Mouse (Mus musculus) gastrocnemius, postnatal 25 days (tissue): Measurements from ENCODE around the gene Ociad1. TPM values are rescaled to one million over a fixed set of nuclear protein-coding genes. Genes with fewer than 3 reads are reported as not detected.

Experiments
- DNase-seq: peaks from one replicate; pipeline ENCODE4 v3.0.0; 2022
- total RNA-seq, 2 experiments: library from RNA; stranded (reverse); gene quantifications; 1 replicate in 1 of 2; 2 replicates in 1 of 2; pipeline ENCODE4 v1.2.3; 2021

Ociad1 gene
- total RNA-seq, 2 experiments from 2014 or later: 137 TPM

GRCm38 (mm10) chr5:73338832-73339163, 46.2 kb downstream of the Ociad1 start:
- DNase-seq: no peak

DNA sequence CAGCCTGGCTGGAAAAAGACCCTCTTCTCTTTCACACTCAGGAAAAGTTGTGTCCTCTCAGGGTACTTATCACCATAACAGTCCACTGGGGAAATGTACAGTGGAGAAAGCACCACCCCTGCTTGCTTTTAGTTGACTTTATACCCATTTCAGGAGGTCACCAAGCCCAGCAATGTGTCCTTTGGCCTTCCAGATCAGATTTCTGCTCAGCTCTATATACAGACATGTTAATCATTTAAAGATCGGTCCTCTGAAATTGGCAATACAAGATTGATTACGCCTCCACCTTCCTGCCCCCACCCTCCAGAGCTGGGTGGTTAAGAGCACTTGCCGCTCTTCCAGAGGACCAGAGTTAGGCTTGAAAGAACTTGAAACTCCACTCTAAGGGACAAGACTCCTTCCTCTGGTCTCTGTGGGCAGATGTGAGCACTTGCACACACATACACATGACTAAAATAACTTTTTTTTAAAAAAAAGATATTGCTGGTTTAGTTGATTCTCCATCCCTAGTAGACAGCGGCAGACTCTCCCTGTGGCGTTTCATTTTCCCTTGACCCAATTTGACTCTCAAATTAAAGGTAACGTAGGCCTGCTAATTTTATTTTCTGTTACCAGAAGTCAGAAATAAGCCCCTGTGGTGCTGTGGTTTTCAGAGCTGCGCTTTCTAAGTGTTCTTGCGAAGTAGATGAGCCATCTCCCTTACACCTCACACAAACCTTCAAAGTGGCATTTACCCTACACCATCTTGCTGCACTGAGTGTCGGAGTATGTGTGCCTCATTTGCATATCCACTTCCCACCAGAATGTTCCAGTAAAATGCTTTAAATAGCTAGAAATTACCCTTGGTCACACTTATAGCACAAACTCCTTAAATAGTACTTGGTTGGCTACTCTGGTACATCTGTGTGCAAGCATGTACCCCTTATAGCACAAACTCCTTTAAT, 47.5 kb downstream of the Ociad1 start:
- no peak for DNase-seq

GRCm38 (mm10) chr5:73340723-73341235, 48.2 kb downstream of the Ociad1 start, which contains the start of gene Ociad2:
Ociad2 (minus strand) TSS chr5:73341028.
- no peak for DNase-seq

GRCm38 (mm10) chr5:73342701-73343355, 50.2 kb downstream of the Ociad1 start:
- no peak for DNase-seq

GRCm38 (mm10) chr5:73344310-73344709, 51.7 kb downstream of the Ociad1 start:
- no peak for DNase-seq

DNA sequence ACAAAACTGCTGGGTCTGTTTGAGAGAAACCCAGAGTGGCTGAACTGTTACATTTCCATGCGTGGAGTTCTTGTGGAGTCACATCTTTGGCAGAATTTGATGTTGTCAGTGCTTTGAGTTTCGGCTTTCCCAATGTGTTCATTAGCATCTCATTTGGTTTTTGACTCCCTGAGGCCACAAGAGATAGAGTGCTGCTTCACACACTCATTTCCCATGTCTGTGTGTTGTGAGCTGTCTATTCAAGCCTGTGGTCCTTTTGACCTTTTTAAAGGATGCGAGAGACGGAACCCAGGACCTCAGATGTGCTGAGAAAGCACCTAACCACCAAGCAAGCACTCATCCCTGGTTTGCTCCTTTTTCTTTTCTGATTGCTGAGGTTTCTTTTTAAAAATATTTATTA, 52.7 kb downstream of the Ociad1 start:
- DNase-seq: no peak

DNA sequence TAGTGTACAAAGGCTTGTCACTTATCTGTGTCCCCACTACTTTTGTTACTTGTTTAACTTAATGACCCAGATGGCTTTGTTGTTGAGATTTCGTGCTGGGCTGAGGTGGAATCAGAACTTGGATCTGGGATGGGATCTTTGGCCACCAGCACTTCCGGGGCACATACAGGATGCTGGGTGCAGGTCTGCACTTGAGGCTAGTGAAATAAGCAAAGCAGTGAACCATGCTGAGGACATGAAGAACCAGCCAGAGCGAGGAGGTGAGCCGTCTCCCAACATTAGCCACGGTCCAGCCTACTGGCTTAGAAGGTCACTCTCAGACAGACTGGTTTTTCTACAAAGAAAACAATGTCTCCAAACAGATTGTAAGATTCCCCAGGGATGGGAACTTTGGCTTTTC, 56.9 kb downstream of the Ociad1 start:
- DNase-seq: no peak

DNA sequence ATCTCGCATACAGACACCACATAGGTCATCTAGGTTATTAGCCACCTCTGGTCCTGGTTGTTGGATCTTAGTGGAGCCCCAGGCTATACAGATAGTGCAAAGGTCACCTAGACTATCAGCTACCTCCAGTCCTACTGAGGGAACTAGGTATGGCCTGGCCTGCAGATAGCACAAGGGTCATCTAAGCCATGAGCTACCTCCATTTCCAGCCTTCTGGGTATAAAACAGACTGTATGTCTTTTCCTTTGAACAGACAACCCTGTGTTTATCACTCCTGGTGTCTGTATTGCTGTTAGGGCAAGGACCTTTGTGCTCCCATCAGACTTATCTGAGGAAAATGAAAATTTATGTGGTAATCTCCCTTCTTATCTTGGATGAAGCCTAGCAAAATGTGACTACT, 59.2 kb downstream of the Ociad1 start:
- no peak for DNase-seq

GRCm38 (mm10) chr5:73353519-73353918, 60.9 kb downstream of the Ociad1 start:
- DNase-seq: no peak

DNA sequence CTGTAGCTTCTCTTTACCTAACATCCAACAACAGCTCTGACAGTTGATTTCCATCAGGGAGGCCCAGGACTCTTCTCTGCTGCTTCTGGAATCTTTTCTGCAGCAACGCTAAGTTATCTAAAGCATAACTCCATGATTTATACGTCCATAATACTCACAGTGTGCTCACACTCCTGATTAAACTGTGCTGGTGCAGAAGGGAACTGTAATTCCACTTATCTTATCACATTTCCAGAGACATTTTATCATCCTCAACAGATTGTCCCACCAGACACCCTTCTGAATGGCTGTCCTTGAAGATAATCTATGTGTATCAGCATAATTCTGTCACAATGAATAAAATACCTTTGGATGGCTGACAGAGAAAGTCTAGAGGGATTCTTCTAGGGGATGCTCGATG, 61.4 kb downstream of the Ociad1 start:
- no peak for DNase-seq

- DNase-seq: no peak
Measured at GRCm38 (mm10) chr5:73355393-73355792, 62.8 kb downstream of the Ociad1 start.

DNA sequence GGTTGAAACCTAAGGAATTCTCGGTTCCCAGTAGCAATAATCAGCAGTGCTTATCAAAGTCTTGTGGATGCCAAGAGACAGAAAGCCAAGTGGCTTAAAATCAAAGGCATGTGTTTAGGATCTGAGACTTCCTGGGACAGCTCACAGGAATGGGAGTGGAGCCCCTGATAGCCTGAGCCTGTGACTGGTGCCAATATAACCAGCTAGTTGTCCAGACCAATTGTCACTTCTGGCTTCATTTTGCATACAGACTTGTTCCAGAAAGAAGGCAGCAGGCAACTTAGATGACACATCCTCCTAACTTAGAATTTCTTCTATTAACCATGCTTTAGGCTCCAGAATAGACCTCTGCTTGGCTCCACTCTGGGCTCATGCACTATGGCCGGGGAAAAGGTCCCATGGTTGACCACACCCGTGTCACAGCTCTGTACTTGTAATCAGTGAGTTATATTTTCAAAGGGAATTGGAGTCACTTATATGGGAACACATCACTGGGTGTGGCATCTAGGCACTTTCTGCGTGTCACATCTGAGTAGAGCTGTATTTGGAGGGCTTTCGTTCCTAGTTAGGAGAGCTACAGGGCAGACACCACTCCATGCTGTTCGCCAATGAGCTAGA, 66.7 kb downstream of the Ociad1 start:
- no peak for DNase-seq

GRCm38 (mm10) chr5:73359752-73360141, 67.2 kb downstream of the Ociad1 start:
- no peak for DNase-seq

DNA sequence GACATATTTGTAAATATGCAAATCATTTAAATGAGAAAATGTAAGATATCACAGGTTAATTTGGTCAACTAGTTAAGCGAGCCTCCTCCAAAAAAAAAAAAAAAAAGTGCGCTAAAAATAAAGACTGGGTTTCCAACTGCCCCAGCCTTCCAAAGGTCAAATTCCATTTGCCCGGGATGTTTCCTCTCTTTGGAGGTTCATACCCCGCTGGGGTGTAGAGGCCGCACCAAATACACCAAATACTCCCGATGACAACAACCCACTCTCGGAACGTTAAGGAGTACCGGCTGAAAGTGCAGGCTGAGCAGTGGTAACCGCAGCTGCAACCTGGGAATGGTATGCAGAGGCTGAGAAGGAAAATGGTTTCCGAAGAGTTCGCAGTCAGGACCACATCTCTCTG, 67.7 kb downstream of the Ociad1 start:
- DNase-seq: no peak

GRCm38 (mm10) chr5:73362338-73362737, 69.8 kb downstream of the Ociad1 start:
- DNase-seq: no peak

DNA sequence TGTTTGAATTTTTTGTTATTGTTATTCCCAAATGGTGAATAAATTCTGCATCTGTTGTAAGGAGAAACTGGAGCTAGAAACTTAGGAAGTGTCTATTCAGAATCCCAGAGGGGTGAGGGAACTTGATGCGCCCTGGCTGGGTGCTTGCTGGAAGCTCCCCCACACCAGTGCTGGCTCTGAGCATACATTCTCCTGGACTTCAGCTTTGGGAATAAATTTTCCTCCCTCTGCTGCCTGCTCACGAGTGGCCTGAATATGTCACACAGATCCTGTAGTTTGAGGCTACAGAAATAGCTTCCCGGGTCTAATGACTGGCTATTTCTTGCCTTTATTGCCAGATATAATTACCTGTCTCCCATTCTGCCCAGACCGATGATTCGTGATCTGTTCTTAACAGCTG, 70.2 kb downstream of the Ociad1 start:
- peak; percentile 57 for DNase-seq

Other genes with a start within 250 kb of the Ociad1 start
- 10 to 100 TPM; 14.6 to 15.2 TPM for gene Fryl, start 36.2 kb upstream of the Ociad1 start, total RNA-seq
- 10 to 100 TPM; 27.1 to 29.5 TPM for gene Ociad2, start 48.2 kb downstream of the Ociad1 start, total RNA-seq
- not detected for gene Cwh43, start 113.3 kb downstream of the Ociad1 start, total RNA-seq
- gene Dcun1d4, start 188.2 kb downstream of the Ociad1 start, total RNA-seq: 1 to 10 TPM; 8.1 to 9.0 TPM